Mouse (Mus musculus) gastrocnemius, postnatal 36 days (tissue): ENCODE measurements around the gene Scrn1. TPM values are rescaled to one million over a fixed set of nuclear protein-coding genes. Genes with fewer than 3 reads are reported as not detected.

Experiments
- DNase-seq, 2 experiments: peaks; one replicate each; pipeline ENCODE4 v3.0.0; 2022
- intact Hi-C: fragments of 180-260 bp; cut with DNase I; formaldehyde crosslinking; loops from one replicate; pipeline ENCODE4 v1.15.1; 2025
- long read RNA-seq, 2 experiments: library from polyadenylated mRNA; stranded (forward); transcript quantifications; one replicate each; pipeline ENCODE4 v2.0.0; 2021
- total RNA-seq, 2 experiments: library from RNA; stranded (reverse); gene quantifications; 2 replicates each; pipeline ENCODE4 v1.2.3; 2021

Gene Scrn1
- total RNA-seq: 1 to 10 TPM; 2.6 to 3.2 TPM
- long read RNA-seq, experiment 1, partial matches to known transcripts: 0 of 4 reads
- long read RNA-seq, experiment 1, other reads (novel, unspliced or antisense): 4 of 4 reads
- long read RNA-seq, experiment 2, partial matches to known transcripts: 2 of 4 reads
- long read RNA-seq, experiment 2, other reads (novel, unspliced or antisense): 2 of 4 reads

- intact Hi-C loops: no loop called here
- peak; percentile 43 to 50 for DNase-seq
Observed at GRCm38 (mm10) chr6:54565665-54566545, at the start of gene Scrn1. TSS of gene Scrn1 (minus strand) at chr6:54566489.

- intact Hi-C loops: no loop called here
- no peak for DNase-seq
Observed at GRCm38 (mm10) chr6:54606241-54606640, 40.0 kb upstream of the Scrn1 start.

- no peak for DNase-seq
- intact Hi-C loops: no loop called here
Observed at GRCm38 (mm10) chr6:54604001-54604715, 37.9 kb upstream of the Scrn1 start.

- intact Hi-C loops: no loop called here
- DNase-seq: no peak
Observed at GRCm38 (mm10) chr6:54602891-54603290, 36.6 kb upstream of the Scrn1 start.

GRCm38 (mm10) chr6:54600681-54601347 lies 34.5 kb upstream of the Scrn1 start:
- DNase-seq: no peak
- intact Hi-C loops: no loop called here

GRCm38 (mm10) chr6:54597711-54598110 lies 31.4 kb upstream of the Scrn1 start:
- intact Hi-C loops: loop anchor here (5.0 kb wide), 1 partner anchor 85 kb away; the partner anchor contains the start of gene Mturn
- DNase-seq: no peak

- DNase-seq: no peak
- intact Hi-C loops: loop anchor here (5.0 kb wide), 1 partner anchor 85 kb away; the partner anchor contains the start of gene Mturn
Observed at GRCm38 (mm10) chr6:54597208-54597607, 30.9 kb upstream of the Scrn1 start, which contains the start of gene Fkbp14. TSS of gene Fkbp14 (minus strand) at chr6:54597308.

- intact Hi-C loops: loop anchor here (2.0 to 5.0 kb wide), 2 partner anchors 87 to 221 kb away; partner anchors contain the start of genes Mturn and Znrf2
- DNase-seq: no peak
Observed at GRCm38 (mm10) chr6:54595330-54595878, 29.1 kb upstream of the Scrn1 start.

GRCm38 (mm10) chr6:54594469-54595329 lies 28.4 kb upstream of the Scrn1 start, which contains the start of gene Plekha8:
TSS of gene Plekha8 (plus strand) at chr6:54595111.
- DNase-seq: peak; percentile 87 to 90
- intact Hi-C loops: loop anchor here (2.0 to 5.0 kb wide), 2 partner anchors 88 to 222 kb away; partner anchors contain the start of genes Mturn and Znrf2

- intact Hi-C loops: loop anchor here (2.0 kb wide), 1 partner anchor 223 kb away; the partner anchor contains the start of gene Znrf2
- no peak for DNase-seq
Observed at GRCm38 (mm10) chr6:54593766-54594468, 27.6 kb upstream of the Scrn1 start.

- peak; percentile 90 to 92 for DNase-seq
Observed at GRCm38 (mm10) chr6:54592938-54593535, 26.7 kb upstream of the Scrn1 start.

GRCm38 (mm10) chr6:54591778-54592177 lies 25.5 kb upstream of the Scrn1 start:
- intact Hi-C loops: no loop called here
- no peak for DNase-seq

More at GRCm38 (mm10) chr6:54592938-54593535, 26.7 kb upstream of the Scrn1 start:
- intact Hi-C loops: no loop called here

GRCm38 (mm10) chr6:54590691-54591090 lies 24.4 kb upstream of the Scrn1 start:
- no peak for DNase-seq
- intact Hi-C loops: no loop called here

- no peak for DNase-seq
- intact Hi-C loops: no loop called here
Observed at GRCm38 (mm10) chr6:54588212-54588611, 21.9 kb upstream of the Scrn1 start.

GRCm38 (mm10) chr6:54587683-54588082 lies 21.4 kb upstream of the Scrn1 start:
- intact Hi-C loops: no loop called here
- no peak for DNase-seq

- intact Hi-C loops: no loop called here
Observed at GRCm38 (mm10) chr6:54586911-54587310, 20.6 kb upstream of the Scrn1 start.

GRCm38 (mm10) chr6:54586175-54586574 lies 19.9 kb upstream of the Scrn1 start:
- intact Hi-C loops: no loop called here
- DNase-seq: peak in 1 of 2 experiments; percentile 29

More at GRCm38 (mm10) chr6:54586911-54587310, 20.6 kb upstream of the Scrn1 start:
- no peak for DNase-seq
